Mouse (Mus musculus) kidney, postnatal 0 days (tissue): ENCODE results near the gene Myo19. TPM values are rescaled to one million over a fixed set of nuclear protein-coding genes. Genes with fewer than 3 reads are reported as not detected.

ENCODE experiments used
- ATAC-seq: fragments of 200-750 bp; cut with Nextera tagmentation; replicated peaks from 2 replicates; pipeline ENCODE4 v1.8.0; 2017; ENCODE audit warnings: low read depth, moderate number of reproducible peaks, moderate TSS enrichment, moderate library complexity; ENCODE audit not compliant: low FRiP score
- DNase-seq: peaks from one replicate; pipeline ENCODE4 v3.0.0-alpha.2; 2016; ENCODE audit warnings: low spot score
- H3K27ac ChIP-seq: fragments of 300-500 bp; sonication (generic); 2 replicates; pipeline ENCODE4 v1.5.1; 2014; ENCODE audit warnings: mild to moderate bottlenecking
- H3K27me3 ChIP-seq: fragments of 300-500 bp; sonication (generic); 2 replicates; pipeline ENCODE4 v1.6.1; 2014; ENCODE audit warnings: low read length, mixed read lengths; ENCODE audit not compliant: insufficient read depth
- H3K36me3 ChIP-seq: fragments of 300-500 bp; sonication (generic); 2 replicates; pipeline ENCODE4 v1.6.1; 2014; ENCODE audit warnings: low read length, mixed read lengths; ENCODE audit not compliant: insufficient read depth
- H3K4me1 ChIP-seq: fragments of 300-500 bp; sonication (generic); replicated peaks from 2 replicates; pipeline ENCODE4 v1.6.1; 2014; ENCODE audit warnings: antibody characterized with exemption, low read length, mixed read lengths; ENCODE audit not compliant: insufficient read depth
- H3K4me2 ChIP-seq: fragments of 300-500 bp; sonication (generic); 2 replicates; pipeline ENCODE4 v1.6.1; 2014; ENCODE audit warnings: mild to moderate bottlenecking, low read length, moderate library complexity, mixed read lengths
- H3K4me3 ChIP-seq: fragments of 300-500 bp; sonication (generic); replicated peaks from 2 replicates; pipeline ENCODE4 v1.5.1; 2014; ENCODE audit warnings: low read depth, low read length
- H3K9ac ChIP-seq: fragments of 300-500 bp; sonication (generic); 2 replicates; pipeline ENCODE4 v1.6.1; 2014; ENCODE audit warnings: low read depth, low read length
- H3K9me3 ChIP-seq: fragments of 300-500 bp; sonication (generic); replicated peaks from 2 replicates; pipeline ENCODE4 v1.6.1; 2016; ENCODE audit warnings: low read length, inconsistent platforms, mixed read lengths
- CTCF ChIP-seq: IDR thresholded peaks from 2 replicates; pipeline ENCODE4 v1.5.1; 2016; ENCODE audit warnings: antibody characterized with exemption, low read depth, mild to moderate bottlenecking, moderate library complexity
- WGBS: fragments of 180-500 bp; shearing (Covaris S2); extraction: QIAGEN DNeasy Blood & Tissue Kit; methylation state at CpG from one replicate; pipeline ENCODE4 v1.1.7; 2014; 5-methylcytosine and 5-hydroxymethylcytosine counted together
- polyA plus RNA-seq: library from polyadenylated mRNA; unstranded; fragments of >200 nt; fragmentation: Nextera tagmentation; extraction: Ambion mirVana; gene quantifications from 2 replicates; pipeline ENCODE4 v1.2.1, GENCODE M21; 2015

The Myo19 gene
- polyA plus RNA-seq, 1 experiment from 2014 or later: 13.2 TPM

- no peaks in the 10 kb centered on the region for H3K27me3 ChIP-seq
- DNase-seq (no peak), ATAC-seq (no peak)
- no peaks in the 10 kb centered on the region for H3K36me3 ChIP-seq
- H3K27ac ChIP-seq: no peak overlapping the region
- H3K4me3 ChIP-seq: no peak overlapping the region
- H3K4me1 ChIP-seq: peaks cover 10% of the 10 kb centered on the region; the same call in 1 of the 2 replicates
- WGBS: 80% methylated on average over 2 of the region's 2 CpGs
- H3K4me2 ChIP-seq: no peak overlapping the region
- TF ChIP-seq CTCF: no peak
- H3K9me3 ChIP-seq: no peaks in the 10 kb centered on the region
- H3K9ac ChIP-seq: no peak overlapping the region
These were observed 12.4 kb upstream of the Myo19 start for GRCm38 (mm10) chr11:84867586-84867985.

GRCm38 (mm10) chr11:84868786-84869259 is 11.1 kb upstream of the Myo19 start:
- Histone ChIP-seq H3K27ac (peak overlapping the region; percentile 93), H3K27me3 (no peaks in the 10 kb centered on the region), H3K9me3 (no peaks in the 10 kb centered on the region), H3K4me3 (peak overlapping the region; percentile 85), H3K4me2 (peak overlapping the region; percentile 85), H3K9ac (peak overlapping the region; percentile 92), H3K36me3 (no peaks in the 10 kb centered on the region), H3K4me1 (peaks cover 10% of the 10 kb centered on the region; the same call in 1 of the 2 replicates)
- WGBS: 4% methylated on average over 7 of the region's 7 CpGs
- TF ChIP-seq CTCF: no peak
- ATAC-seq (no peak), DNase-seq (peak; percentile 20)

- peak overlapping the region; percentile 85 for H3K4me2 ChIP-seq
- ATAC-seq: peak; percentile 79
These were observed 10.3 kb upstream of the Myo19 start for GRCm38 (mm10) chr11:84869537-84870232.

GRCm38 (mm10) chr11:84870337-84871043 is 9.5 kb upstream of the Myo19 start, which contains the start of gene Ggnbp2:
Gene Ggnbp2 (minus strand): TSS chr11:84870817.
- WGBS: under 1% methylated on average over 50 of the region's 62 CpGs
- H3K4me1 ChIP-seq: peaks cover 10% of the 10 kb centered on the region; the same call in 1 of the 2 replicates
- 0 out of 2 replicates have a peak, but pooled peaks have one; percentile 6 for TF ChIP-seq CTCF
- no peaks in the 10 kb centered on the region for H3K9me3 ChIP-seq
- no peaks in the 10 kb centered on the region for H3K27me3 ChIP-seq
- H3K4me3 ChIP-seq: peak within 1 kb of the TSS; percentile 85
- peak; percentile 92 for DNase-seq
- peak within 1 kb of the TSS; percentile 100 for H3K27ac ChIP-seq
- H3K9ac ChIP-seq: peak within 1 kb of the TSS; percentile 97
- peak within 1 kb of the TSS; percentile 85 for H3K4me2 ChIP-seq
- no peaks in the 10 kb centered on the region for H3K36me3 ChIP-seq
- ATAC-seq: peak; percentile 87

More at GRCm38 (mm10) chr11:84869537-84870232, 10.3 kb upstream of the Myo19 start:
- H3K4me1 ChIP-seq: peaks cover 10% of the 10 kb centered on the region; the same call in 1 of the 2 replicates
- peak overlapping the region; percentile 85 for H3K4me3 ChIP-seq
- 2% methylated on average over 44 of the region's 61 CpGs for WGBS
- no peak for TF ChIP-seq CTCF
- peak; percentile 97 for DNase-seq
- H3K27me3 ChIP-seq: no peaks in the 10 kb centered on the region
- peak overlapping the region; percentile 92 for H3K9ac ChIP-seq
- peak overlapping the region; percentile 93 for H3K27ac ChIP-seq
- no peaks in the 10 kb centered on the region for H3K36me3 ChIP-seq
- no peaks in the 10 kb centered on the region for H3K9me3 ChIP-seq

- peaks cover 10% of the 10 kb centered on the region; the same call in 1 of the 2 replicates for H3K4me1 ChIP-seq
- no peaks in the 10 kb centered on the region for H3K36me3 ChIP-seq
- TF ChIP-seq CTCF: no peak
- peak overlapping the region; percentile 71 for H3K4me2 ChIP-seq
- H3K9me3 ChIP-seq: no peaks in the 10 kb centered on the region
- ATAC-seq (peak; percentile 64), DNase-seq (peak; percentile 71)
- peak overlapping the region; percentile 85 for H3K4me3 ChIP-seq
- H3K27ac ChIP-seq: peak overlapping the region; percentile 100
- no peaks in the 10 kb centered on the region for H3K27me3 ChIP-seq
- WGBS: 0% methylated on average over 10 of the region's 10 CpGs
- H3K9ac ChIP-seq: peak overlapping the region; percentile 97
These were observed 8.9 kb upstream of the Myo19 start for GRCm38 (mm10) chr11:84871046-84871445.

- no peak for TF ChIP-seq CTCF
- Histone ChIP-seq H3K27me3 (no peaks in the 10 kb centered on the region), H3K27ac (peak overlapping the region; percentile 100), H3K9ac (peak overlapping the region; percentile 97), H3K4me3 (peak overlapping the region; percentile 85), H3K9me3 (no peaks in the 10 kb centered on the region), H3K4me2 (peak overlapping the region; percentile 71), H3K4me1 (peaks cover 10% of the 10 kb centered on the region; the same call in 1 of the 2 replicates), H3K36me3 (peaks cover 3% of the 10 kb centered on the region; the same call in 1 of the 2 replicates)
- WGBS: 65% methylated on average over 4 of the region's 4 CpGs
- DNase-seq (no peak), ATAC-seq (no peak)
These were observed 8.3 kb upstream of the Myo19 start for GRCm38 (mm10) chr11:84871548-84872069.
